Mouse (Mus musculus) lung, embryonic 14.5 days (tissue): ENCODE results near the gene Gm20388. TPM values are rescaled to one million over a fixed set of nuclear protein-coding genes. Genes with fewer than 3 reads are reported as not detected.

Experiments
- ATAC-seq: fragments of 200-750 bp; cut with Nextera tagmentation; 2 replicates; pipeline ENCODE4 v1.8.0; 2017; ENCODE audit warnings: mild to moderate bottlenecking, moderate TSS enrichment, moderate library complexity; ENCODE audit not compliant: insufficient read depth
- DNase-seq: peaks from one replicate; pipeline ENCODE4 v3.0.0-alpha.2; 2015
- H3K27ac ChIP-seq: fragments of 300-500 bp; sonication (generic); 2 replicates; pipeline ENCODE4 v1.5.1; 2014; ENCODE audit warnings: low read depth, mild to moderate bottlenecking, moderate library complexity
- H3K27me3 ChIP-seq: fragments of 300-500 bp; sonication (generic); 2 replicates; pipeline ENCODE4 v1.6.1; 2014; ENCODE audit warnings: low read length, control low read depth; ENCODE audit not compliant: insufficient read depth
- H3K36me3 ChIP-seq: fragments of 300-500 bp; sonication (generic); 2 replicates; pipeline ENCODE4 v1.6.1; 2014; ENCODE audit warnings: control low read depth; ENCODE audit not compliant: insufficient read depth
- H3K4me1 ChIP-seq: fragments of 300-500 bp; sonication (generic); 2 replicates; pipeline ENCODE4 v1.6.1; 2014; ENCODE audit warnings: antibody characterized with exemption, control low read depth; ENCODE audit not compliant: insufficient read depth
- H3K4me2 ChIP-seq: fragments of 300-500 bp; sonication (generic); 2 replicates; pipeline ENCODE4 v1.6.1; 2014; ENCODE audit warnings: mild to moderate bottlenecking
- H3K4me3 ChIP-seq: fragments of 300-500 bp; sonication (generic); 2 replicates; pipeline ENCODE4 v1.5.1; 2014; ENCODE audit warnings: low read depth, low read length
- H3K9ac ChIP-seq: fragments of 300-500 bp; sonication (generic); 2 replicates; pipeline ENCODE4 v1.6.1; 2014
- H3K9me3 ChIP-seq: fragments of 300-500 bp; sonication (generic); 2 replicates; pipeline ENCODE4 v1.6.1; 2016; ENCODE audit warnings: low read depth, low read length, control low read depth
- CTCF ChIP-seq: IDR thresholded peaks from 2 replicates; pipeline ENCODE4 v1.5.1; 2016; ENCODE audit warnings: antibody characterized with exemption, low read depth
- WGBS: fragments of 180-500 bp; shearing (Covaris S2); extraction: QIAGEN DNeasy Blood & Tissue Kit; methylation state at CpG from one replicate; pipeline ENCODE4 v1.1.7; 2014; 5-methylcytosine and 5-hydroxymethylcytosine counted together
- polyA plus RNA-seq: library from polyadenylated mRNA; unstranded; fragments of >200 nt; fragmentation: Nextera tagmentation; extraction: Ambion mirVana; gene quantifications from 2 replicates; pipeline ENCODE4 v1.2.1, GENCODE M21; 2014

Gm20388 gene
- polyA plus RNA-seq, 1 experiment from 2014 or later, result not detected

DNA sequence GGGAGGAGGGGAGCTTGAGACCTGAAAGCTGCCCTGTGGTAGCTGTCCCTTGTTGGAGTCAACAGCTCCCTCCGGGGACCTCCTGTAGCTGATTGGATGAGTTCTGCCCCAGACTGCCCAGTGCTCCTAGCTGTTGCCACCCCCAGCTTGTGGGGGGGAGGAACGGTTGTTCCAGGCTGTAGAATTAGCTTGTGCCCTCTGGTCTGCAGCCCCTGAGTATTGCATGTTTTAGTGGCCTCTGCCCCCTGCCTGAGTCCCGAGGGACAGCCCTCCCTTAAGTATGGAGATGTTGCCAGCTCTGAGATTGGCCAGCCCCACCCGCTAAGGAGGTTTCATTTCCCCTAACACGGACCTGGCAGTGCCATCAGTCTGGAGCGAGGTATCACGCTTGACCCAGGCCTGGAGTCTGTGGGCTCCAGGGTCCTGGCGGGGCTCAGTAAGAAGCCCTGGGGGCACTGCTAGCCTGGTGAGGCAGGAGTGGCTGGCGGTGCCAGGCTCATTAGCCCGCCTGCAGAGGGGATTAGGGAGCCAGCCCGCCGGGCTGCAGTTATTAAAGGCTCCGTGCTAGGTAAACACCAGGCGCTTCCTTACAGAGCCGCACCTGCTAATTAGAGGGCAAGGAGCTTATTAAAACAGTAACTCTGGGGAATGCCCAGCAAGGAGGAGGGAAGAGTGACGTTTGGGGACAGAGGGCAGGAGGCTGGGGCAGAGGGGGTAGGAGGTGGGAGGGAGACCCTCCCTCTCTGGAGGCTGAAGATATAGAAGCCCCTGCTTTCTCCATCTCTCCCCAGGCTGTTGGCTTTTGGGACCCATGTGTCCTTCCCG is 424.8 kb downstream of the Gm20388 start:
- Histone ChIP-seq H3K4me3 (no peak overlapping the region), H3K36me3 (no peaks in the 10 kb centered on the region), H3K27ac (peak overlapping the region; percentile 66), H3K4me2 (peak overlapping the region; percentile 44), H3K9ac (no peak overlapping the region; the same call in 1 of the 2 replicates), H3K9me3 (no peaks in the 10 kb centered on the region), H3K4me1 (peaks cover 19% of the 10 kb centered on the region), H3K27me3 (no peaks in the 10 kb centered on the region)
- no peak for TF ChIP-seq CTCF
- DNase-seq (peak; percentile 20), ATAC-seq (no peak)
- WGBS, result 12% methylated on average over 17 of the region's 17 CpGs

- no peak for TF ChIP-seq CTCF
- ATAC-seq, result 0 out of 2 replicates have a peak, but pooled peaks have one; percentile 25
- Histone ChIP-seq H3K9me3 (no peaks in the 10 kb centered on the region), H3K4me2 (peak overlapping the region; percentile 44; the same call in 1 of the 2 replicates), H3K27ac (no peak overlapping the region; the same call in 1 of the 2 replicates), H3K27me3 (no peaks in the 10 kb centered on the region), H3K4me3 (no peak overlapping the region), H3K4me1 (peaks cover 19% of the 10 kb centered on the region), H3K9ac (no peak overlapping the region; the same call in 1 of the 2 replicates), H3K36me3 (no peaks in the 10 kb centered on the region)
- DNase-seq, result no peak
- 5% methylated on average over 9 of the region's 9 CpGs for WGBS
Measured at GRCm38 (mm10) chr8:120336087-120336380, 425.4 kb downstream of the Gm20388 start.

- no peak for TF ChIP-seq CTCF
- Histone ChIP-seq H3K4me1 (peaks cover 19% of the 10 kb centered on the region), H3K4me3 (no peak overlapping the region), H3K27me3 (no peaks in the 10 kb centered on the region), H3K9ac (no peak overlapping the region), H3K27ac (no peak overlapping the region), H3K36me3 (no peaks in the 10 kb centered on the region), H3K9me3 (no peaks in the 10 kb centered on the region), H3K4me2 (no peak overlapping the region)
- DNase-seq, result no peak
- 52% methylated on average over 5 of the region's 5 CpGs for WGBS
- ATAC-seq, result no peak
Measured at GRCm38 (mm10) chr8:120336909-120337555, 426.4 kb downstream of the Gm20388 start.

DNA sequence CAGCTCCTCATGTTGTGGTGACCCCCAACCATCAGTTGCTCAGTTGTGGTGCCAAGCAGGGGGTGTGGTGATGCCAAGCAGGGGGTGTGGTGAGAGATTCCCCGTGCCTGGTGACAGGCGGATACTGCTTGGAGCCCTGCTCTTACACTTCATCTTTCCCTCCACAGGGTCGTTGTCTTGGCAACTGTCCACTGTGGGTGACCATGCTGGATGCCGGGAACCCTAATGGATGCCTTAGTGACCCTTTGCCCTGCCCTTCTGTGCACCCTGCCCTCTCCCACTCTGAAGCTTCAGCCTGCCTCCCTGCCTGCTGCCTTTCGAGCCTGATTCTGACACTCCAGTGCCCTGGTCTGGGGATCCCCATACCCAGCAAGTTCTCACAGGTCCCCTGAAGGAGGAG is 427.0 kb downstream of the Gm20388 start:
- DNase-seq (no peak), ATAC-seq (no peak)
- peaks cover 19% of the 10 kb centered on the region for H3K4me1 ChIP-seq
- TF ChIP-seq CTCF, result no peak
- H3K27me3 ChIP-seq, result no peaks in the 10 kb centered on the region
- no peak overlapping the region for H3K4me2 ChIP-seq
- no peaks in the 10 kb centered on the region for H3K9me3 ChIP-seq
- no peak overlapping the region for H3K9ac ChIP-seq
- H3K36me3 ChIP-seq, result no peaks in the 10 kb centered on the region
- no peak overlapping the region for H3K27ac ChIP-seq
- WGBS, result 50% methylated on average over 5 of the region's 5 CpGs
- H3K4me3 ChIP-seq, result no peak overlapping the region

- 89% methylated on average over 7 of the region's 7 CpGs for WGBS
Measured at GRCm38 (mm10) chr8:120338678-120339077, 428.0 kb downstream of the Gm20388 start.

GRCm38 (mm10) chr8:120339743-120340142 is 429.1 kb downstream of the Gm20388 start:
- Histone ChIP-seq H3K4me2 (no peak overlapping the region), H3K4me1 (peaks cover 19% of the 10 kb centered on the region), H3K36me3 (no peaks in the 10 kb centered on the region), H3K9me3 (no peaks in the 10 kb centered on the region), H3K27me3 (no peaks in the 10 kb centered on the region), H3K9ac (no peak overlapping the region), H3K27ac (no peak overlapping the region), H3K4me3 (no peak overlapping the region)
- ATAC-seq (no peak), DNase-seq (no peak)
- WGBS, result 59% methylated on average over 8 of the region's 8 CpGs
- no peak for TF ChIP-seq CTCF

More at GRCm38 (mm10) chr8:120338678-120339077, 428.0 kb downstream of the Gm20388 start:
- TF ChIP-seq CTCF, result no peak
- H3K27ac ChIP-seq, result no peak overlapping the region
- H3K4me3 ChIP-seq, result no peak overlapping the region
- no peaks in the 10 kb centered on the region for H3K36me3 ChIP-seq
- DNase-seq (no peak), ATAC-seq (no peak)
- no peaks in the 10 kb centered on the region for H3K9me3 ChIP-seq
- no peak overlapping the region for H3K4me2 ChIP-seq
- peaks cover 19% of the 10 kb centered on the region for H3K4me1 ChIP-seq
- no peak overlapping the region for H3K9ac ChIP-seq
- no peaks in the 10 kb centered on the region for H3K27me3 ChIP-seq

DNA sequence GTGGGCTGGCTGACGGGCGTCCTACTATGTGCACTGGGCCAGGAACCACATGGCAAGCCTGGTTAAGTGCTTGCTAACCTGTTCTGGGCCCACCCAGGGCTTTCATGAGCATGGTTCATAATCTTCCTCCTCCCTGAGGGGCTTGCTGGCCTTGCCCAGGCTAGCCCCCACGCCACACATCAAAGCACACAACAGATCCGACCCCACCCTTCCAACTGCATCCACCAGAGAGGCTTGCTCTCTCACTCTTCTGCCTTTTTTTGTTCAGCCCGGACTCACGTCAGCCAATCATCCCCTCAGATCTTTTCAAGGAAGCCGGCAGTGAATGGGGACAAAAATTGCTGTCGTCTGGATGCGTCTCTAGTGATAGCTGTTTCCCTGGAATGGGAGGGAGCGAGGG is 430.5 kb downstream of the Gm20388 start:
- no peak for DNase-seq
- no peak for TF ChIP-seq CTCF
- ATAC-seq, result no peak
- Histone ChIP-seq H3K9me3 (no peaks in the 10 kb centered on the region), H3K36me3 (no peaks in the 10 kb centered on the region), H3K4me3 (no peak overlapping the region), H3K4me1 (peaks cover 7% of the 10 kb centered on the region; the same call in 1 of the 2 replicates), H3K27me3 (no peaks in the 10 kb centered on the region), H3K4me2 (no peak overlapping the region), H3K27ac (no peak overlapping the region), H3K9ac (no peak overlapping the region)
- 85% methylated on average over 10 of the region's 10 CpGs for WGBS
